Mouse (Mus musculus) testis, postnatal 10 days (tissue): ENCODE data around the gene Tex29.

Source experiments
- DNase-seq: peaks from one replicate; pipeline ENCODE4 v3.0.0; 2021; ENCODE audit warnings: low spot score

Gene Tex29

GRCm38 (mm10) chr8:11840174-11840573 lies at the start of gene Tex29:
TSS of gene Tex29 (plus strand) at chr8:11840474.
- no peak for DNase-seq

- DNase-seq = no peak
Measured at GRCm38 (mm10) chr8:11794956-11795355, 45.3 kb upstream of the Tex29 start.

- peak; percentile 59 for DNase-seq
Measured at GRCm38 (mm10) chr8:11797128-11797527, 43.1 kb upstream of the Tex29 start.

GRCm38 (mm10) chr8:11797729-11798479 lies 42.4 kb upstream of the Tex29 start:
- peak; percentile 75 for DNase-seq

GRCm38 (mm10) chr8:11798480-11798867 lies 41.8 kb upstream of the Tex29 start:
- DNase-seq = no peak

GRCm38 (mm10) chr8:11799098-11799497 lies 41.2 kb upstream of the Tex29 start:
- DNase-seq = no peak

GRCm38 (mm10) chr8:11800481-11800880 lies 39.8 kb upstream of the Tex29 start:
- DNase-seq = no peak

- no peak for DNase-seq
Measured at GRCm38 (mm10) chr8:11801571-11801970, 38.7 kb upstream of the Tex29 start.

- DNase-seq = no peak
Measured at GRCm38 (mm10) chr8:11804914-11805313, 35.4 kb upstream of the Tex29 start.

GRCm38 (mm10) chr8:11806252-11806651 lies 34.0 kb upstream of the Tex29 start:
- no peak for DNase-seq

- DNase-seq = no peak
Measured at GRCm38 (mm10) chr8:11807361-11807760, 32.9 kb upstream of the Tex29 start.

GRCm38 (mm10) chr8:11808047-11808446 lies 32.2 kb upstream of the Tex29 start:
- no peak for DNase-seq

GRCm38 (mm10) chr8:11810426-11810825 lies 29.8 kb upstream of the Tex29 start:
- DNase-seq = no peak

GRCm38 (mm10) chr8:11813801-11814200 lies 26.5 kb upstream of the Tex29 start:
- no peak for DNase-seq

- no peak for DNase-seq
Measured at GRCm38 (mm10) chr8:11815206-11815605, 25.1 kb upstream of the Tex29 start.

- no peak for DNase-seq
Measured at GRCm38 (mm10) chr8:11820136-11820535, 20.1 kb upstream of the Tex29 start.

GRCm38 (mm10) chr8:11820568-11820967 lies 19.7 kb upstream of the Tex29 start:
- no peak for DNase-seq

- DNase-seq = no peak
Measured at GRCm38 (mm10) chr8:11821451-11822206, 18.6 kb upstream of the Tex29 start.

- DNase-seq = no peak
Measured at GRCm38 (mm10) chr8:11822550-11823060, 17.7 kb upstream of the Tex29 start.

GRCm38 (mm10) chr8:11825756-11826155 lies 14.5 kb upstream of the Tex29 start:
- peak; percentile 67 for DNase-seq

- no peak for DNase-seq
Measured at GRCm38 (mm10) chr8:11827312-11827711, 13.0 kb upstream of the Tex29 start.

GRCm38 (mm10) chr8:11830214-11831046 lies 9.8 kb upstream of the Tex29 start:
- DNase-seq = no peak
